Mouse (Mus musculus) MEL (cell line): ENCODE data around the gene Ccna1.

Source experiments
- CHD2 ChIP-seq: IDR thresholded peaks from 2 replicates; pipeline ENCODE4 v1.6.1; 2011; ENCODE audit warnings: low read length, improper control_type of control experiment
- CTCF ChIP-seq, 3 experiments: IDR thresholded peaks in 2 of 3; conservative IDR thresholded peaks in 1 of 3; 2 replicates each; pipeline ENCODE4 v1.5.1; 2011 to 2012; ENCODE audit warnings: low read length in 3 of 3, low read depth in 2 of 3, mild to moderate bottlenecking in 2 of 3, improper control_type of control experiment in 1 of 3, inconsistent platforms in 1 of 3, mixed read lengths in 1 of 3, moderate library complexity in 1 of 3; ENCODE audit not compliant: control insufficient read depth in 1 of 3, insufficient read depth in 1 of 3, poor library complexity in 1 of 3, severe bottlenecking in 1 of 3
- GATA1 ChIP-seq: IDR thresholded peaks from 2 replicates; pipeline ENCODE4 v1.6.1; 2011; ENCODE audit warnings: low read depth, low read length, improper control_type of control experiment
- POLR2A ChIP-seq, 2 experiments: IDR thresholded peaks; 2 replicates each; pipeline ENCODE4 v1.6.1; 2011 to 2012; ENCODE audit warnings: low read length in 2 of 2, mild to moderate bottlenecking in 2 of 2, control low read depth in 1 of 2, improper control_type of control experiment in 1 of 2, low read depth in 1 of 2, moderate library complexity in 1 of 2; ENCODE audit not compliant: control insufficient read depth in 1 of 2, insufficient read depth in 1 of 2, poor library complexity in 1 of 2
- USF1 ChIP-seq: IDR thresholded peaks from 2 replicates; pipeline ENCODE4 v1.6.1; 2014; ENCODE audit warnings: low read depth, mild to moderate bottlenecking, inconsistent platforms, low read length, improper control_type of control experiment, moderate library complexity

DNA sequence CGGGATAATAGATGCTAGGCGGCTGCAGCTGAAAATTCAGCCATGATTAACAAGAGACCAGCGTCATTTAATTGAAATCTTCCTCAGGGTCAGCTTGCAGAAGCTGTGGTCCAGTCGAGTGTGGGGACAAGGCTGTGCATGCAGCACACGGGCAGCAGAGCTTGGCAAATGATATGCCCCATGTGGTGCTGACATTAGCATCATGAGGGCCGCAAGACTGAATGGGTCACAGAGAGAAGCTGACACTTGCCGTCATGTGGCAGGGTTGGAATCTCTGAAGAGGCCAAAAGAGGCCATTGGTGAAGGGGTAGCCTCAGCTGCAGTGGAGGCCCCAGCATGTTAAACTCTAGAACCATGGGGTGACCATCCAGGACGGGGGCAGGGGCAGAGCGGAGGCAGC lies 7.4 kb upstream of the Ccna1 start:
- TF ChIP-seq USF1 (no peak), CHD2 (no peak), POLR2A (IDR thresholded peaks at IDR 0.05; ENCODE audit: control insufficient read depth in 1 of 2, insufficient read depth in 1 of 2, low read depth in 1 of 2, low read length in 2 of 2, poor library complexity in 1 of 2) (no peak), GATA1 (no peak), CTCF (IDR thresholded peaks at IDR 0.05 in 2 of 3, conservative IDR thresholded peaks at IDR 0.05 in 1 of 3; ENCODE audit: control insufficient read depth in 1 of 3, insufficient read depth in 1 of 3, low read depth in 2 of 3, low read length in 3 of 3, poor library complexity in 1 of 3, severe bottlenecking in 1 of 3) (no peak)
